Mouse (Mus musculus) testis, adult 2 months (tissue): ENCODE results near the gene Ccdc144b.

Source experiments
- CTCF ChIP-seq: fragments of 200-500 bp; IDR thresholded peaks from 2 replicates; pipeline ENCODE4 v1.5.1; 2012; ENCODE audit warnings: low read depth, mild to moderate bottlenecking, inconsistent platforms, low read length, moderate library complexity; ENCODE audit not compliant: control insufficient read depth, insufficient read depth, insufficient replicate concordance
- POLR2A ChIP-seq: fragments of 200-500 bp; IDR thresholded peaks from 2 replicates; pipeline ENCODE4 v1.6.1; 2012; ENCODE audit warnings: low read depth, mild to moderate bottlenecking, inconsistent platforms, low read length, moderate library complexity; ENCODE audit not compliant: control insufficient read depth

- TF ChIP-seq CTCF = no peak
- TF ChIP-seq POLR2A = peak; percentile 67; the same call in 1 of the 2 replicates
Measured at GRCm38 (mm10) chr3:36065843-36066651, 12.7 kb upstream of the Ccdc144b start, which contains the start of gene Acad9.
